Mouse (Mus musculus) heart, adult 2 months (tissue): ENCODE results near the gene Atg101. TPM values are rescaled to one million over a fixed set of nuclear protein-coding genes. Genes with fewer than 3 reads are reported as not detected.
A peak's percentile ranks its signal among the peaks of the same experiment; 100 is the strongest.

Source experiments
- DNase-seq, 2 experiments: peaks; one replicate each; pipeline ENCODE4 v3.0.0; 2021
- H3K27ac ChIP-seq: fragments of 200-600 bp; 2 replicates; pipeline ENCODE4 v1.8.1; 2022
- H3K27me3 ChIP-seq: fragments of 200-500 bp; 2 replicates; pipeline ENCODE4 v1.6.1; 2012; ENCODE audit warnings: mild to moderate bottlenecking, low read length, inconsistent platforms, mixed read lengths; ENCODE audit not compliant: control insufficient read depth, insufficient read depth
- H3K36me3 ChIP-seq: fragments of 200-500 bp; 2 replicates; pipeline ENCODE4 v1.6.1; 2012; ENCODE audit warnings: low read length, inconsistent platforms; ENCODE audit not compliant: control insufficient read depth, insufficient read depth
- H3K4me1 ChIP-seq: fragments of 200-500 bp; 2 replicates; pipeline ENCODE4 v1.6.1; 2011; ENCODE audit warnings: low read length; ENCODE audit not compliant: control insufficient read depth, insufficient read depth
- H3K4me3 ChIP-seq: fragments of 200-600 bp; 2 replicates; pipeline ENCODE4 v1.8.1; 2022
- H3K79me2 ChIP-seq: fragments of 200-500 bp; replicated peaks from 2 replicates; pipeline ENCODE4 v1.6.1; 2012; ENCODE audit warnings: mild to moderate bottlenecking, inconsistent platforms, low read length, moderate library complexity, mixed read lengths; ENCODE audit not compliant: control insufficient read depth, insufficient read depth
- H3K9ac ChIP-seq: fragments of 200-500 bp; 2 replicates; pipeline ENCODE4 v1.6.1; 2012; ENCODE audit warnings: low read depth, mild to moderate bottlenecking, control low read depth, inconsistent platforms, low read length, mixed read lengths
- CTCF ChIP-seq: fragments of 200-600 bp; IDR thresholded peaks from 2 replicates; pipeline ENCODE4 v1.8.1; 2022; ENCODE audit warnings: antibody characterized with exemption, mild to moderate bottlenecking, moderate library complexity
- EP300 ChIP-seq: fragments of 200-500 bp; IDR thresholded peaks from 2 replicates; pipeline ENCODE4 v1.6.1; 2011; ENCODE audit warnings: low read depth, low read length, control low read depth; ENCODE audit not compliant: insufficient read depth
- POLR2A ChIP-seq: fragments of 200-500 bp; IDR thresholded peaks from 2 replicates; pipeline ENCODE4 v1.6.1; 2011; ENCODE audit warnings: mild to moderate bottlenecking, low read depth, low read length, control low read depth; ENCODE audit not compliant: insufficient read depth
- WGBS: fragments of 180-500 bp; shearing (Covaris S2); methylation state at CpG from one replicate; pipeline ENCODE4 v1.1.7; 2018; 5-methylcytosine and 5-hydroxymethylcytosine counted together
- intact Hi-C: fragments of 180-260 bp; cut with DNase I; formaldehyde crosslinking; loops from one replicate; pipeline ENCODE4 v1.15.1; 2025
- polyA plus RNA-seq: library from polyadenylated mRNA; depleted of rRNA; stranded (reverse); fragments of >200 nt; gene quantifications from 2 replicates; pipeline ENCODE4 v1.2.3, GENCODE M21; 2012
- total RNA-seq, 2 experiments: library from RNA; stranded (reverse); gene quantifications; 2 replicates each; pipeline ENCODE4 v1.2.3; 2021

The Atg101 gene
- total and polyA plus RNA-seq, 3 experiments = 21.2 to 26.4 (median 22.4) TPM

DNA sequence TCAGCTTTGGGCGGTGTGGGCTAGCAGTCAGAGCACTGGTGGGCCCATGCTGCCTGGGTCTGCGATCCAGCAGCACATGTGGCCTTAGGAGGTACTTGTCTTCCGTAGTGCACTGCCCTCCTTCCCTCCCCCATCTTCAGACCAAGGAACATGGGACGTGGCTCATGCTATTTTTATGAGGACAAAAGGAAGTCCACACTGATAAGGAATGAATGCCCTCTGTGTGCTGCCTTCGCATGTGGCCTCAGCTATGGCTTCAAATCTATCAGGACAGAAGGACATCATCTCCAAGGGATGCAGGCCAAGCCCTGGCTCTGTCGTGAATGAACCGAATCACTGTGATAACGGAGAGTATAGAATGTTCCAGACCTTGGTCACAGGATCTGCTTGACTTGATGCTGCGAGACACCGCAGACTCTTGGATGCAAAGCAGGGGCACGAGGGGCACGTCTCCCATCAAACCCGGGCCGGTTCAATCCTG lies 15.4 kb downstream of the Atg101 start:
- TF ChIP-seq CTCF (no peak), POLR2A (peak; percentile 16; the same call in 1 of the 2 replicates), EP300 (peak; percentile 67)
- intact Hi-C loops = no loop called here
- Histone ChIP-seq H3K27me3 (no peaks in the 10 kb centered on the region), H3K79me2 (no peaks in the 10 kb centered on the region), H3K36me3 (no peaks in the 10 kb centered on the region), H3K27ac (peak overlapping the region; percentile 40; the same call in 1 of the 2 replicates), H3K4me3 (no peak overlapping the region), H3K4me1 (peaks cover 10% of the 10 kb centered on the region), H3K9ac (0 out of 2 replicates have a peak overlapping the region, but pooled peaks have one; percentile 2)
- DNase-seq = peak in 1 of 2 experiments; percentile 43
- WGBS = 21% methylated on average over 14 of the region's 14 CpGs

GRCm38 (mm10) chr15:101300128-101300527 lies 16.1 kb downstream of the Atg101 start:
- Histone ChIP-seq H3K36me3 (no peaks in the 10 kb centered on the region), H3K79me2 (no peaks in the 10 kb centered on the region), H3K9ac (no peak overlapping the region), H3K27me3 (no peaks in the 10 kb centered on the region), H3K4me3 (no peak overlapping the region), H3K27ac (no peak overlapping the region; the same call in 1 of the 2 replicates), H3K4me1 (peaks cover 10% of the 10 kb centered on the region)
- no peak for TF ChIP-seq EP300
- TF ChIP-seq CTCF = no peak
- TF ChIP-seq POLR2A = no peak
- DNase-seq = no peak
- WGBS = 65% methylated on average over 6 of the region's 6 CpGs
- intact Hi-C loops = no loop called here

GRCm38 (mm10) chr15:101302201-101302600 lies 18.1 kb downstream of the Atg101 start:
- H3K79me2 ChIP-seq = no peaks in the 10 kb centered on the region
- H3K27me3 ChIP-seq = no peaks in the 10 kb centered on the region
- no peak overlapping the region for H3K27ac ChIP-seq
- peaks cover 10% of the 10 kb centered on the region for H3K4me1 ChIP-seq
- no peaks in the 10 kb centered on the region for H3K36me3 ChIP-seq
- no peak for TF ChIP-seq CTCF
- no peak for TF ChIP-seq EP300
- no peak for TF ChIP-seq POLR2A
- 86% methylated on average over 3 of the region's 3 CpGs for WGBS
- no peak overlapping the region for H3K4me3 ChIP-seq
- DNase-seq = no peak
- no peak overlapping the region for H3K9ac ChIP-seq
- intact Hi-C loops = no loop called here

GRCm38 (mm10) chr15:101303830-101304229 lies 19.8 kb downstream of the Atg101 start:
- intact Hi-C loops = no loop called here
- Histone ChIP-seq H3K36me3 (no peaks in the 10 kb centered on the region), H3K27ac (no peak overlapping the region), H3K79me2 (no peaks in the 10 kb centered on the region), H3K27me3 (no peaks in the 10 kb centered on the region), H3K4me3 (no peak overlapping the region), H3K4me1 (peaks cover 9% of the 10 kb centered on the region), H3K9ac (no peak overlapping the region)
- 71% methylated on average over 4 of the region's 4 CpGs for WGBS
- DNase-seq = no peak
- no peak for TF ChIP-seq CTCF
- TF ChIP-seq POLR2A = no peak
- no peak for TF ChIP-seq EP300

GRCm38 (mm10) chr15:101306459-101306858 lies 22.4 kb downstream of the Atg101 start:
- H3K79me2 ChIP-seq = no peaks in the 10 kb centered on the region
- H3K27ac ChIP-seq = no peak overlapping the region
- intact Hi-C loops = no loop called here
- 88% methylated on average over 4 of the region's 4 CpGs for WGBS
- H3K4me1 ChIP-seq = peaks cover 5% of the 10 kb centered on the region
- no peaks in the 10 kb centered on the region for H3K27me3 ChIP-seq
- H3K4me3 ChIP-seq = no peak overlapping the region
- H3K9ac ChIP-seq = no peak overlapping the region
- DNase-seq = no peak
- H3K36me3 ChIP-seq = no peaks in the 10 kb centered on the region
- no peak for TF ChIP-seq POLR2A
- no peak for TF ChIP-seq CTCF
- TF ChIP-seq EP300 = no peak

DNA sequence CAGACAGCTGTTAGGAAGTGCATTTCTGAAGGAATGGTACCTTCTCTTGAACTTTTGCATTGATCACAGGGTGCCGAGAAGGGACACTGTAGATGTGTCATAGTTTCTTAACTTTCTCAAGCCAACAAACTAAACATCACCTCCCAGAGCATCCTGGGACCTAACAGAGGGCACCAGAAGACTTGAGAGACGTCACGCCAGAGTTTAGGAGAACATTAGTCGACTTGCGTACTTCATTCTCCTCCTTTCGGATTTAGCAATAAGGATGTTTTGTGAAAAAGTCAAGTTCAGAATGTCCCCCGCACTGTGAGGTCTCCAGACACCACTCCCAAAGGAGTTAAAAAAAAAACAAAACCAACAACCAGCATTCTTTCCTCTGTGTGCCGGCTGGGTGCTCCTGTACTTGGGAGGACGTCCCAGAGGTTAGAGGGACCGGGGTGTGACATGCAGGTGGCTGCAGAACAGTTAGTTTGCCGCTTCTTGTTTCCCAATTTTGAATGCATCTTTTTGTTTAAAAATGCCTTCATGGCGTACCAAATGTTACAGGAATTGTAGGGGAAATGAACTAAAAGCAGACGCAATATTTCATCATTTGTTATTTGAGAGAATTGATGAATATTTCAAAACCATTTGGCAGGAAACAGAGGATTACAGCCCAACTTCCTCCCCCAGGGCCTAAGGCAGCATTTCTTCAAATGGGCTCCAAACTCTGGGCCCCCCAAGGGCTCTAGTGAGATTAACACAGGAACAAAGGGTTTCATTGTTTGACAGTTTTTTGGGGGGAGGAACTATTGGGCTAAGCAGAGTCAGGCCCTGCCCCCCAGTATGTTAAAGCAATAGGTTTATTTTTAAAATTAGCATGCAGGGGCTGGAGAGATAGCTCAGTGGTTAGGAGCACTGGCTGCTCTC lies 24.6 kb downstream of the Atg101 start:
- H3K4me1 ChIP-seq = peaks cover 5% of the 10 kb centered on the region
- no peak overlapping the region for H3K4me3 ChIP-seq
- 50% methylated on average over 13 of the region's 13 CpGs for WGBS
- peak overlapping the region; percentile 57 for H3K27ac ChIP-seq
- H3K79me2 ChIP-seq = no peaks in the 10 kb centered on the region
- H3K9ac ChIP-seq = no peak overlapping the region
- H3K36me3 ChIP-seq = no peaks in the 10 kb centered on the region
- TF ChIP-seq EP300 (no peak), CTCF (no peak), POLR2A (no peak)
- peak in 1 of 2 experiments; percentile 62 for DNase-seq
- no peaks in the 10 kb centered on the region for H3K27me3 ChIP-seq
- intact Hi-C loops = no loop called here
